ENCODE assay signal across 23 mouse cellular contexts in genomic region chr4:148633395-148634061, GRCm38 (mm10). TPM values are rescaled to one million over a fixed set of nuclear protein-coding genes. Genes with fewer than 3 reads are reported as not detected.
A peak's percentile ranks its signal among the peaks of the same experiment; 100 is the strongest.
DNase-seq lines count a peak whose midpoint lies in the region; ATAC-seq and TF ChIP-seq lines count a peak whose summit lies in the region.
"Had no signal": no experiment of that assay in that cellular context is flagged by ENCODE, and none has a peak within 500 bp of the region (broad histone marks: within the 10 kb centered on the region; RNA-seq: fewer than 3 reads in every experiment).

No protein-coding gene starts in this region.

- H3K9me3 ChIP-seq in liver, embryonic 11.5 days (ENCODE audit: control insufficient read depth, low read length): no peaks in the 10 kb centered on the region
- H3K9me3 ChIP-seq in MEL (replicated peaks; ENCODE audit: insufficient read depth, low read length): no peaks in the 10 kb centered on the region
- H3K9me3 ChIP-seq in intestine, postnatal 0 days (ENCODE audit: control insufficient read depth): no peaks in the 10 kb centered on the region
- H3K9me3 ChIP-seq: forebrain, embryonic 10.5 days; hindbrain, embryonic 10.5 days; limb, embryonic 13.5 days had no signal

- no peak overlapping the region for H3K4me2 ChIP-seq in liver, embryonic 11.5 days
- H3K4me2 ChIP-seq in intestine, postnatal 0 days (replicated peaks; ENCODE audit: low read depth): no peak overlapping the region
- H3K4me2 ChIP-seq: limb, embryonic 13.5 days had no signal

- no peaks in the 10 kb centered on the region; the same call in 1 of the 2 replicates for H3K27me3 ChIP-seq in liver, embryonic 11.5 days (replicated peaks; ENCODE audit: control insufficient read depth, insufficient read depth, low read length)
- H3K27me3 ChIP-seq in MEL (ENCODE audit: control insufficient read depth in 1 of 2, insufficient read depth in 2 of 2, low read length in 2 of 2): no peaks in the 10 kb centered on the region
- H3K27me3 ChIP-seq in intestine, postnatal 0 days (replicated peaks; ENCODE audit: control insufficient read depth, insufficient read depth, low read length): no peaks in the 10 kb centered on the region
- H3K27me3 ChIP-seq: limb, embryonic 13.5 days; Patski had no signal

- no peak for TF ChIP-seq CTCF in MEL (IDR thresholded peaks at IDR 0.05 in 2 of 3, conservative IDR thresholded peaks at IDR 0.05 in 1 of 3; ENCODE audit: control insufficient read depth in 1 of 3, insufficient read depth in 1 of 3, low read depth in 2 of 3, low read length in 3 of 3, poor library complexity in 1 of 3, severe bottlenecking in 1 of 3)
- TF ChIP-seq CTCF in intestine, postnatal 0 days (IDR thresholded peaks at IDR 0.05; ENCODE audit: low read depth): no peak

- no peaks in the 10 kb centered on the region for H3K36me3 ChIP-seq in liver, embryonic 11.5 days (ENCODE audit: control insufficient read depth, insufficient read depth, low read length)
- peaks cover 0 to 13% of the 10 kb centered on the region in 2 experiments; a peak in 2 of 4 replicates for H3K36me3 ChIP-seq in MEL (ENCODE audit: control insufficient read depth in 1 of 2, insufficient read depth in 2 of 2, low read length in 2 of 2)
- no peaks in the 10 kb centered on the region for H3K36me3 ChIP-seq in intestine, postnatal 0 days (ENCODE audit: control insufficient read depth, insufficient read depth)
- H3K36me3 ChIP-seq: forebrain, embryonic 10.5 days; hindbrain, embryonic 10.5 days; limb, embryonic 13.5 days had no signal

- H3K27ac ChIP-seq in liver, embryonic 11.5 days (ENCODE audit: low read depth, low read length): no peak overlapping the region
- no peak overlapping the region; the same call in 1 of the 2 replicates for H3K27ac ChIP-seq in MEL (ENCODE audit: control insufficient read depth, low read depth, low read length)
- H3K27ac ChIP-seq in intestine, postnatal 0 days (ENCODE audit: low read depth, low read length): no peak overlapping the region
- H3K27ac ChIP-seq: forebrain, embryonic 10.5 days; hindbrain, embryonic 10.5 days; limb, embryonic 13.5 days had no signal

- peak; percentile 18 to 38; a peak in 2 of 4 replicates for TF ChIP-seq EP300 in MEL (IDR thresholded peaks at IDR 0.05; ENCODE audit: low read depth in 1 of 2, low read length in 2 of 2)

- H3K79me2 ChIP-seq in MEL (ENCODE audit: control insufficient read depth, insufficient read depth, low read length, poor library complexity): no peaks in the 10 kb centered on the region

- 51% methylated on average over 2 of the region's 2 CpGs for WGBS in liver, embryonic 11.5 days
- 46% methylated on average over 2 of the region's 2 CpGs for WGBS in intestine, postnatal 0 days

- H3K4me3 ChIP-seq in liver, embryonic 11.5 days (ENCODE audit: low read depth, low read length): no peak overlapping the region
- H3K4me3 ChIP-seq in MEL (ENCODE audit: control insufficient read depth in 1 of 2, insufficient read depth in 1 of 2, low read depth in 2 of 2, low read length in 2 of 2): no peak overlapping the region
- no peak overlapping the region for H3K4me3 ChIP-seq in intestine, postnatal 0 days (ENCODE audit: low read depth, low read length)
- H3K4me3 ChIP-seq: forebrain, embryonic 10.5 days; hindbrain, embryonic 10.5 days; limb, embryonic 13.5 days had no signal

- no peak for TF ChIP-seq POLR2A in MEL (IDR thresholded peaks at IDR 0.05; ENCODE audit: control insufficient read depth in 1 of 2, insufficient read depth in 1 of 2, low read depth in 1 of 2, low read length in 2 of 2, poor library complexity in 1 of 2)

- no peak for TF ChIP-seq RAD21 in MEL (IDR thresholded peaks at IDR 0.05; ENCODE audit: low read depth, low read length)

- peak; percentile 44; the same call in 1 of the 2 replicates for ATAC-seq in liver, embryonic 11.5 days (replicated peaks; ENCODE audit: low FRiP score)
- ATAC-seq in intestine, postnatal 0 days: peak; percentile 65
- 0 out of 2 replicates have a peak, but pooled peaks have one; percentile 31 for ATAC-seq in monocyte, adult 5-6 weeks (replicated peaks; ENCODE audit: insufficient number of reproducible peaks, low FRiP score, low TSS enrichment, poor library complexity, severe bottlenecking)
- ATAC-seq: CD4-positive, CD25-positive, alpha-beta regulatory T cell, adult 4 months; Patski had no signal

- no peak for DNase-seq in liver, embryonic 11.5 days (ENCODE audit: low spot score)
- DNase-seq in liver (no peak), MEL (ENCODE audit: low read depth, low spot score) (peak; percentile 53)
- DNase-seq in left cerebral cortex, adult 9 months (ENCODE audit: low spot score in 2 of 2): no peak
- DNase-seq in cerebellum, adult 9-11 months: no peak
- DNase-seq: cerebellum, adult 2 months; gastrocnemius, postnatal 25 days; lung, postnatal 4 days; midbrain, embryonic 14.5 days; right cerebral cortex, postnatal 14 days; thymus, adult 18-20 months had no signal

- H3K9ac ChIP-seq in liver, embryonic 11.5 days (ENCODE audit: low read depth, low read length): no peak overlapping the region
- H3K9ac ChIP-seq in MEL (ENCODE audit: control insufficient read depth, low read depth, low read length, poor library complexity, severe bottlenecking): no peak overlapping the region
- H3K9ac ChIP-seq in intestine, postnatal 0 days (ENCODE audit: low read depth, low read length): no peak overlapping the region
- H3K9ac ChIP-seq: limb, embryonic 13.5 days had no signal

- H3K4me1 ChIP-seq in liver, embryonic 11.5 days (replicated peaks; ENCODE audit: control insufficient read depth, insufficient read depth, low read length): peaks cover 6% of the 10 kb centered on the region
- H3K4me1 ChIP-seq in MEL (ENCODE audit: control insufficient read depth in 1 of 2, insufficient read depth in 2 of 2, low read length in 2 of 2): peaks cover 0 to 23% of the 10 kb centered on the region in 2 experiments; a peak in 2 of 4 replicates
- no peaks in the 10 kb centered on the region for H3K4me1 ChIP-seq in intestine, postnatal 0 days (replicated peaks; ENCODE audit: control insufficient read depth, insufficient read depth, low read length)
- H3K4me1 ChIP-seq: forebrain, embryonic 10.5 days; hindbrain, embryonic 10.5 days; limb, embryonic 13.5 days had no signal

TF ChIP-seq in MEL, 35 proteins besides CTCF, POLR2A, EP300 and RAD21:
- TF ChIP-seq RCOR1 (IDR thresholded peaks at IDR 0.05; ENCODE audit: low read depth, low read length): peak; percentile 30; the same call in 1 of the 2 replicates
- no peak for TF ChIP-seq USF1 (IDR thresholded peaks at IDR 0.05; ENCODE audit: low read depth, low read length)
- no peak for TF ChIP-seq UBTF (IDR thresholded peaks at IDR 0.05; ENCODE audit: borderline replicate concordance, insufficient read depth, low read depth, low read length)
- TF ChIP-seq SIN3A (IDR thresholded peaks at IDR 0.05; ENCODE audit: low read length): no peak
- TF ChIP-seq MXI1 (IDR thresholded peaks at IDR 0.05; ENCODE audit: low read depth, low read length): no peak
- TF ChIP-seq POLR2AphosphoS2 (IDR thresholded peaks at IDR 0.05; ENCODE audit: low read length): no peak
- TF ChIP-seq HCFC1 (IDR thresholded peaks at IDR 0.05; ENCODE audit: low read depth, low read length): no peak
- no peak for TF ChIP-seq E2F4 (IDR thresholded peaks at IDR 0.05; ENCODE audit: borderline replicate concordance, low read depth, low read length)
- TF ChIP-seq CHD1 (IDR thresholded peaks at IDR 0.05; ENCODE audit: low read depth, low read length): no peak
- TF ChIP-seq GATA1 (IDR thresholded peaks at IDR 0.05; ENCODE audit: low read depth, low read length): peak; percentile 69
- TF ChIP-seq GABPA (IDR thresholded peaks at IDR 0.05; ENCODE audit: low read depth, low read length): no peak

RNA-seq across cellular contexts. Expression of gene Tardbp, which starts 6.7 kb away (rescaled TPM):
- polyA plus RNA-seq in liver, embryonic 11.5 days (2014; fragmentation: Nextera tagmentation; extraction: Ambion mirVana): 226 and 230 TPM in 2 replicates
- total RNA-seq in MEL (2012; rRNA removed): 209 and 211 TPM in 2 replicates
- polyA plus RNA-seq in MEL (2012; ENCODE audit: insufficient read depth in 1 of 2, insufficient read length in 2 of 2, low read depth in 1 of 2, low replicate concordance in 2 of 2, missing spikeins in 1 of 2): 100 to 1,000 TPM in 1 of 2 experiments, not detected in 1; 455 TPM
- polyA plus RNA-seq in intestine, postnatal 0 days (2015; fragmentation: Nextera tagmentation; extraction: Ambion mirVana): 113 and 124 TPM in 2 replicates
- total RNA-seq in monocyte, adult 5-6 weeks (2017): 326 to 434 TPM (median 398 TPM) in 3 replicates

RNA-seq across cellular contexts. Expression of gene Gm572, which starts 9.6 kb away (rescaled TPM):
- not detected in 2 replicates for polyA plus RNA-seq in liver, embryonic 11.5 days (2014; fragmentation: Nextera tagmentation; extraction: Ambion mirVana)
- total RNA-seq in MEL (2012; rRNA removed): not detected in 2 replicates
- polyA plus RNA-seq in MEL (2012; ENCODE audit: insufficient read depth in 1 of 2, insufficient read length in 2 of 2, low read depth in 1 of 2, low replicate concordance in 2 of 2, missing spikeins in 1 of 2): not detected
- polyA plus RNA-seq in intestine, postnatal 0 days (2015; fragmentation: Nextera tagmentation; extraction: Ambion mirVana): not detected in 2 replicates
- not detected in 3 replicates for total RNA-seq in monocyte, adult 5-6 weeks (2017)
- total RNA-seq: layer of hippocampus, adult 18-20 months; left cerebral cortex, adult 18-20 months had no signal
- polyA plus RNA-seq: CD4-positive, CD25-positive, alpha-beta regulatory T cell, adult 4 months; forebrain, embryonic 10.5 days; frontal cortex, adult 2 months; hindbrain, embryonic 10.5 days; intestine, embryonic 14.5 days; limb, embryonic 13.5 days; midbrain, embryonic 14.5 days; Patski had no signal

RNA-seq across cellular contexts. Expression of gene Masp2, which starts 31.2 kb away (rescaled TPM):
- polyA plus RNA-seq in liver, embryonic 11.5 days (2014; fragmentation: Nextera tagmentation; extraction: Ambion mirVana): 5.0 and 6.8 TPM in 2 replicates
- total RNA-seq in MEL (2012; rRNA removed): 0.75 and 1.4 TPM in 2 replicates
- under 1 TPM in 1 of 2 experiments, not detected in 1; 0.38 TPM for polyA plus RNA-seq in MEL (2012; ENCODE audit: insufficient read depth in 1 of 2, insufficient read length in 2 of 2, low read depth in 1 of 2, low replicate concordance in 2 of 2, missing spikeins in 1 of 2)
- not detected in 2 replicates for polyA plus RNA-seq in intestine, postnatal 0 days (2015; fragmentation: Nextera tagmentation; extraction: Ambion mirVana)
- 0.32 to 0.57 TPM (median 0.49 TPM) in 3 replicates for total RNA-seq in monocyte, adult 5-6 weeks (2017)
- polyA plus RNA-seq: forebrain, embryonic 10.5 days; heart, embryonic 14.5 days had no signal

RNA-seq across cellular contexts. Expression of gene Srm, which starts 42.2 kb away (rescaled TPM):
- 510 and 529 TPM in 2 replicates for polyA plus RNA-seq in liver, embryonic 11.5 days (2014; fragmentation: Nextera tagmentation; extraction: Ambion mirVana)
- total RNA-seq in MEL (2012; rRNA removed): 299 and 332 TPM in 2 replicates
- 100 to 1,000 TPM; 305 to 765 TPM for polyA plus RNA-seq in MEL (2012; ENCODE audit: insufficient read depth in 1 of 2, insufficient read length in 2 of 2, low read depth in 1 of 2, low replicate concordance in 2 of 2, missing spikeins in 1 of 2)
- 49.3 and 50.5 TPM in 2 replicates for polyA plus RNA-seq in intestine, postnatal 0 days (2015; fragmentation: Nextera tagmentation; extraction: Ambion mirVana)
- 2.8 to 5.2 TPM (median 3.5 TPM) in 3 replicates for total RNA-seq in monocyte, adult 5-6 weeks (2017)
